Mouse (Mus musculus) gastrocnemius, postnatal 4 days (tissue): ENCODE measurements around the gene Enpp4. TPM values are rescaled to one million over a fixed set of nuclear protein-coding genes. Genes with fewer than 3 reads are reported as not detected.
A peak's percentile ranks its signal among the peaks of the same experiment; 100 is the strongest.

Experiments used
- DNase-seq, 2 experiments: peaks; one replicate each; pipeline ENCODE4 v3.0.0; 2021 to 2022; ENCODE audit warnings: low spot score in 2 of 2, mixed read lengths in 2 of 2
- total RNA-seq, 2 experiments: library from RNA; stranded (reverse); gene quantifications; 2 replicates each; pipeline ENCODE4 v1.2.3; 2021

The Enpp4 gene
- total RNA-seq, 2 experiments from 2014 or later: 9.9 to 10.1 TPM

DNA sequence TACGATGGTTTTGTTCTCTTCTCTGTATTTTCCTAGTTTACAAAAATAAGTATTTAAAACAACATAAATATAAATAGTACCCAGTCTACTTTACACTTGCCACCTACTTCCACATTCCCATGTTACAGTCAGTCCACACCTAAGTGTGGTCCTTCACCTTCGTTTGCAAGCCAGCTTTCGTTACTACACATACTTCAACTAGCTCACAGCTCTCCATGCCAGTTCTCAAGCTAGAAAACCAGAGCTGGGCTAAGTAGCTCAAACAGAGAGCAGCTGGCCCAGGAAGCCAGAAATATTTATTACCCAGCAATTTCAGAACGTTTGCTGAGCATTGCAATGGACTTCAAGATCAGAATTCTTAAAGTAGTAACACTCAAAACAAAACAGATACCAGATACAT, 5.1 kb downstream of the Enpp4 start:
- DNase-seq: no peak

DNA sequence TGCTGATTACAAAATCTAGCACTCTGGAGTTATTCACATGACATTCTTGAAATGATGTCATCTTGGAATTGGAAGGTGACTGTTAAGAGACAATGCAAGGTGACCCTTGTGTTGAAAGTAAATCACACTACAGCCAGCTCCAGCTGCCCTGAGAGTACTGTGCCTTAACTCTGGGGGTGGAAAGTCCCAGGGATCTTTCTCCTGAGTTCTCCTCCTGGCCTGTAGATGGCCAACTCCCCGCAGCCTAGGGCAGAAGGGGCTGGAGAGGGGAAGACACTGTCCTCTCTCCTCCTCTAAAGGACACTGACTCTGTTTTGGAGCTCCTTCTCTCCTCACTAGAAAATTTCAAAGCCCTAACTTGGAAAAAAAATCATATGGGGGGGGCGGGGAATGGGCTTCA, 14.1 kb downstream of the Enpp4 start:
- no peak for DNase-seq

GRCm38 (mm10) chr17:44090916-44091315, 14.7 kb downstream of the Enpp4 start:
- no peak for DNase-seq

GRCm38 (mm10) chr17:44088226-44088625, 17.4 kb downstream of the Enpp4 start:
- no peak for DNase-seq

- no peak for DNase-seq
Measured at GRCm38 (mm10) chr17:44083156-44083555, 22.5 kb downstream of the Enpp4 start.

DNA sequence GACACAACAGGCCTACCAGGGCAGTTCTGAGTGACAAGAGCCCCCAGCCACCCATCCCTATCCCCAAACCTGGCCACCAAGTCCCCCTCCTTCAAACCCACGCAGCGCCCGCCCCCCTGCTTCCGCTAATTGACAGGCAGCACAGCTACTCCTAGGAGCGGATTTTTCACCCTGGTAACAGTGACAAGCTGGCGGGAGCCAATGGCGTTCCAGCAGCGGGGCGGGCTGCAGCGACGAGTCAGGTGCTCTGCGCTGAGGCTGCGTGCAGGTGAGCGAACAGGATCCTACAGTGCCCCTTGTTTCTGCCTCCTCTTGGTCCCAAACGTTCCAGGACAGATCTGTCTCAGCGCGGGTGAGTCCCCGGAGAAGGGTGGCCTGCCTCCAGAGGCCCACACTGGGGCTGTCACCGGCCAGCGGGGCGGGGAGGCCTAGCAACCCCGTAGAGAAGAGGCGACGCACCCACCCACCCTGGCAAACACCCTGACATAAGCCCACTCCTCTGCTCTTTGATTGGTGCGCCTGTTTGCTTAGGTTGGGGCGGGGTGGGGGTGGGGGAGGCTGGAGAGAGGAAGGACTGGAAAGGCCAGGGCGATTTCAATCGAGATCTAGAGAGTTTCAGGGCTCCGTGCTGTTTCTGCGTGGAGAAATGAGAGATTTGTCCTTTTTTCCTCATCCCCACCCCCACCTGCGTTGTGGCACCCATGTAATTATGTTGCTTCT, 26.8 kb downstream of the Enpp4 start, which contains the start of gene Enpp5:
Gene Enpp5, plus strand, starts transcription at position 183 of the 720 bp plus-strand sequence.
- peak; percentile 36 to 55 for DNase-seq

DNA sequence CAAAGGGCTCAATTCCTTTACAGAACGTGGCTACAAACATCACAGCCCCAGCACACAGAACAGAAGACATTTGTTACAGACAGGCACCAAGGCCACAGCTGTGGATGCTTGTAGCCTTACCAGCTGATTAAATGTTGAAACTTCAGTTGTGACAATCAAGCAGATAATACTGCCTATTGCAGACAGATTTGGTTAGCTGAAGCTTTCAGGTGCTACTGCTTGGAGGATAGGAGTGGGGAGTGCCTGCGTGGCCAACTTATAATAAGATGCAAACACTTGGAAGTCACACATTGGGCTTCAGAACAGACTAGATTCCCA, 27.8 kb downstream of the Enpp4 start:
- no peak for DNase-seq

GRCm38 (mm10) chr17:44077146-44077842, 28.3 kb downstream of the Enpp4 start:
- no peak for DNase-seq

- DNase-seq: no peak
Measured at GRCm38 (mm10) chr17:44076051-44076680, 29.4 kb downstream of the Enpp4 start.

GRCm38 (mm10) chr17:44075601-44076000, 30.0 kb downstream of the Enpp4 start:
- no peak for DNase-seq

- DNase-seq: no peak
Measured at GRCm38 (mm10) chr17:44071680-44072079, 33.9 kb downstream of the Enpp4 start.

GRCm38 (mm10) chr17:44068876-44069275, 36.7 kb downstream of the Enpp4 start:
- no peak for DNase-seq

DNA sequence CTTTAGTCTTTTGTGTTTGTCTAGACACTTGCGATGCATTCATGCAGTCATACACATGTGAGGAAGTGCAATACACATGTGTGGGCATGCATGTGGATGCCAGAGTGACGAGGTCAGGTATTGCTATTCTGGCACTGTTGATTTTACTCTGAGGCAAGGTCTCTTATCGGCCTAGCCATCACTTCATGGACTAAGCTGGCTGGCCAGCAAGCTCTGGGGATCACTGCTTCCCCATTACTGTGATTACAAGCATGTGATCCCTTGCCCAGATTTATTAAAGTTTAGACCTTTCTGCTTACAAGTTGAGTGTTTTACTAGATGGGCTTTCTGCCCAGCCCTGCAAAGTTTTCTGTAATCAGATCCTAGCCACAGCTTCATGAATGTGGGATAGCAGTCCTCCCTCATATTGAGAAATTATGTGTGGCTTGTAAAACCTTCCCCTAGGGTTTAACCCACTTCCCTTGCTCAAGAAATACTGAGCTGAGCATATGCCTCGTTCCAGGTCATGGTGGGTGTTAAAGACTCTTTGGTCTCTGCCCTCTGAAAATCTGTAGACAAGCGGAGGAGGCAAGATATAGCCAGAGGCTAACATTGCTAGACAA, 44.2 kb downstream of the Enpp4 start:
- no peak for DNase-seq

DNA sequence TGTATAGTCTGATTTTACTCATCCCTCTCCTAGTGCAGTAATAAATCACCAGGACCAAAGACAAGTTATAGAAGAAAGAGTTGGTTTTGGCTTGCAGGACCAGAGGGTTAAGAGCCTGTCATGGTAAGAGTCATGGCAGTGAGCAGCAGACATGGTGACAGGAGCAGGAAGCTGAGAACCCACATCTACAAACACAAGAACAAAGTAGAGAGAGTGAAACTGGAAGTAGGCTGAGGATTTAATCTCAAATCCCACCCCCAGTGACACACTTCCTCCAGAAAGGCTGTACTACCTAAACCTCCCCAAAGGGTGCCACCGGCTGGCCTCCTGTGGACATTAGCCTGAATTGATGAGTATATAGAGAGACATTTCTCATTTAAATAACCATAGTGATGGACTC, 44.8 kb downstream of the Enpp4 start:
- no peak for DNase-seq

DNA sequence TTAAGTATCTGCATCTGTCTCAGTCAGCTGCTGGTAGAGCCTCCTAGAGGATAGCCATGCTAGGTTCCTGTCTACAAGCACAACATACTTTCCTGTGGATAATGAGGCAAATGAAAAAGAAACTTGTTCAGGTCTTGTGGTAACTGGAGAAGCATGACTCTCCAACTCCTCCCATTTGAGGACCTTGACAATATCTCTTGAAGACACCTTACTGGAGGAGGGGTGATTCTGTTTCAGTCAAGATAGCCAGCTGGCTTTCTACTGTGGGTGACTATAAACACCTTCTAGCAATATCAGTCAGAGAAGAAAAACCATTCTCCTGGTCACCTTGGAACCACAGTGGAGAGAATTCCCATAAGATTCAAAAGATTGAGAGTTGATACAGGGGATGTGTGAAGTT, 47.5 kb downstream of the Enpp4 start:
- DNase-seq: no peak

- no peak for DNase-seq
Measured at GRCm38 (mm10) chr17:44057123-44057522, 48.5 kb downstream of the Enpp4 start.

GRCm38 (mm10) chr17:44053427-44053826, 52.2 kb downstream of the Enpp4 start:
- DNase-seq: no peak

Other genes with a start within 250 kb of the Enpp4 start
- 1 to 10 TPM; 6.1 to 7.3 TPM for gene Enpp5, start 27.0 kb downstream of the Enpp4 start, total RNA-seq
- 10 to 100 TPM; 26.6 to 31.3 TPM for gene Clic5, start 82.8 kb upstream of the Enpp4 start, total RNA-seq